Mouse (Mus musculus) C2C12 (cell line): ENCODE results near the gene Gck. TPM values are rescaled to one million over a fixed set of nuclear protein-coding genes. Genes with fewer than 3 reads are reported as not detected.

ENCODE experiments used
- H3K27me3 ChIP-seq: one replicate; pipeline ENCODE4 v1.6.1; 2011; ENCODE audit not compliant: control insufficient read depth, insufficient read depth, insufficient read length
- H3K36me3 ChIP-seq: one replicate; pipeline ENCODE4 v1.6.1; 2011; ENCODE audit not compliant: control insufficient read depth, insufficient read depth
- H3K4me3 ChIP-seq: one replicate; pipeline ENCODE4 v1.5.1; 2011; ENCODE audit warnings: mild to moderate bottlenecking, control low read depth; ENCODE audit not compliant: poor library complexity, insufficient read depth, severe bottlenecking
- H3K79me2 ChIP-seq: one replicate; pipeline ENCODE4 v1.6.1; 2011; ENCODE audit not compliant: control insufficient read depth, insufficient read depth
- H3K79me3 ChIP-seq: one replicate; pipeline ENCODE4 v1.6.1; 2011; ENCODE audit warnings: low read depth, control low read depth
- H3ac ChIP-seq: one replicate; pipeline ENCODE3; 2011; ENCODE audit warnings: low read depth; ENCODE audit not compliant: control insufficient read depth, insufficient read length
- CEBPB ChIP-seq: IDR thresholded peaks from one replicate; pipeline ENCODE4 v1.6.1; 2011; ENCODE audit warnings: low read depth, mild to moderate bottlenecking, control low read depth, moderate library complexity
- CTCF ChIP-seq: IDR thresholded peaks from one replicate; pipeline ENCODE4 v1.5.1; 2011; ENCODE audit not compliant: control insufficient read depth, insufficient read depth, insufficient read length
- FOSL1 ChIP-seq: IDR thresholded peaks from one replicate; pipeline ENCODE4 v1.8.0; 2011; ENCODE audit warnings: mild to moderate bottlenecking, low read length; ENCODE audit not compliant: poor library complexity, insufficient read depth, severe bottlenecking
- MAX ChIP-seq: IDR thresholded peaks from one replicate; pipeline ENCODE4 v1.6.1; 2011; ENCODE audit warnings: mild to moderate bottlenecking, control low read depth
- MYOD1 ChIP-seq: IDR thresholded peaks from one replicate; pipeline ENCODE4 v1.6.1; 2011; ENCODE audit warnings: low read depth; ENCODE audit not compliant: control insufficient read depth, insufficient read length
- MYOG ChIP-seq: IDR thresholded peaks from one replicate; pipeline ENCODE4 v1.6.1; 2011; ENCODE audit not compliant: control insufficient read depth, insufficient read length; ENCODE audit errors: extremely low read depth
- USF1 ChIP-seq: IDR thresholded peaks from one replicate; pipeline ENCODE4 v1.6.1; 2011; ENCODE audit warnings: low read depth, mild to moderate bottlenecking, control low read depth, moderate library complexity
- polyA plus RNA-seq: library from polyadenylated mRNA; unstranded; fragments of >200 nt; fragmentation: generic; extraction: Trizol; gene quantifications from one replicate; pipeline ENCODE4 v1.2.1, GENCODE M21; 2012; ENCODE audit warnings: missing spikeins

The Gck gene
- polyA plus RNA-seq, 1 experiment = not detected

GRCm38 (mm10) chr11:5979088-5979487 lies 29.2 kb upstream of the Gck start:
- no peak for TF ChIP-seq FOSL1
- no peak for TF ChIP-seq CEBPB
- TF ChIP-seq CTCF = no peak
- TF ChIP-seq MAX = no peak
- TF ChIP-seq MYOD1 = no peak
- no peak for TF ChIP-seq USF1
- TF ChIP-seq MYOG = no peak
- peaks cover 29% of the 10 kb centered on the region for H3K27me3 ChIP-seq
- H3K79me3 ChIP-seq = no peaks in the 10 kb centered on the region
- H3K36me3 ChIP-seq = no peaks in the 10 kb centered on the region
- no peak overlapping the region for H3K4me3 ChIP-seq
- no peak overlapping the region for H3ac ChIP-seq
- H3K79me2 ChIP-seq = no peaks in the 10 kb centered on the region

- Histone ChIP-seq H3K36me3 (no peaks in the 10 kb centered on the region), H3K79me3 (no peaks in the 10 kb centered on the region), H3K79me2 (no peaks in the 10 kb centered on the region), H3K4me3 (no peak overlapping the region), H3K27me3 (peaks cover 13% of the 10 kb centered on the region), H3ac (no peak overlapping the region)
- no peak for TF ChIP-seq USF1
- no peak for TF ChIP-seq MYOG
- no peak for TF ChIP-seq MAX
- no peak for TF ChIP-seq MYOD1
- no peak for TF ChIP-seq CTCF
- no peak for TF ChIP-seq CEBPB
- no peak for TF ChIP-seq FOSL1
Observed at GRCm38 (mm10) chr11:5976106-5976505, 26.2 kb upstream of the Gck start.

GRCm38 (mm10) chr11:5975068-5975467 lies 25.2 kb upstream of the Gck start:
- no peaks in the 10 kb centered on the region for H3K79me3 ChIP-seq
- no peak overlapping the region for H3K4me3 ChIP-seq
- peaks cover 6% of the 10 kb centered on the region for H3K27me3 ChIP-seq
- no peaks in the 10 kb centered on the region for H3K36me3 ChIP-seq
- no peak for TF ChIP-seq MAX
- no peak for TF ChIP-seq MYOD1
- TF ChIP-seq CTCF = no peak
- TF ChIP-seq FOSL1 = no peak
- TF ChIP-seq USF1 = no peak
- TF ChIP-seq MYOG = no peak
- no peak for TF ChIP-seq CEBPB
- no peak overlapping the region for H3ac ChIP-seq
- no peaks in the 10 kb centered on the region for H3K79me2 ChIP-seq

- H3K27me3 ChIP-seq = peaks cover 6% of the 10 kb centered on the region
- TF ChIP-seq MYOD1 (no peak), USF1 (no peak), MAX (no peak), CTCF (no peak), MYOG (no peak), CEBPB (no peak), FOSL1 (no peak)
- no peaks in the 10 kb centered on the region for H3K36me3 ChIP-seq
- no peak overlapping the region for H3ac ChIP-seq
- H3K79me2 ChIP-seq = no peaks in the 10 kb centered on the region
- H3K79me3 ChIP-seq = no peaks in the 10 kb centered on the region
- no peak overlapping the region for H3K4me3 ChIP-seq
Observed at GRCm38 (mm10) chr11:5974053-5974452, 24.2 kb upstream of the Gck start.

- H3K4me3 ChIP-seq = no peak overlapping the region
- no peaks in the 10 kb centered on the region for H3K36me3 ChIP-seq
- TF ChIP-seq CTCF (no peak), FOSL1 (no peak), CEBPB (no peak), MYOG (no peak), MYOD1 (no peak), MAX (no peak), USF1 (no peak)
- no peaks in the 10 kb centered on the region for H3K79me3 ChIP-seq
- H3ac ChIP-seq = no peak overlapping the region
- no peaks in the 10 kb centered on the region for H3K79me2 ChIP-seq
- H3K27me3 ChIP-seq = peaks cover 6% of the 10 kb centered on the region
Observed at GRCm38 (mm10) chr11:5973151-5973550, 23.3 kb upstream of the Gck start.

- Histone ChIP-seq H3K36me3 (peaks cover 19% of the 10 kb centered on the region), H3K79me3 (no peaks in the 10 kb centered on the region), H3K27me3 (peaks cover 5% of the 10 kb centered on the region), H3ac (no peak overlapping the region), H3K4me3 (no peak overlapping the region), H3K79me2 (no peaks in the 10 kb centered on the region)
- TF ChIP-seq CEBPB = no peak
- TF ChIP-seq FOSL1 = no peak
- TF ChIP-seq MAX = no peak
- TF ChIP-seq MYOG = no peak
- no peak for TF ChIP-seq MYOD1
- no peak for TF ChIP-seq USF1
- TF ChIP-seq CTCF = no peak
Observed at GRCm38 (mm10) chr11:5971202-5971601, 21.3 kb upstream of the Gck start.
